Mouse (Mus musculus): ENCODE measurements at regions not wholly inside any gene's neighbourhood (a gene's known extent, or its start where the extent isn't known, plus 50 kb on each side); places are given as distances from the start of the nearest gene placed in this dataset.

DNA sequence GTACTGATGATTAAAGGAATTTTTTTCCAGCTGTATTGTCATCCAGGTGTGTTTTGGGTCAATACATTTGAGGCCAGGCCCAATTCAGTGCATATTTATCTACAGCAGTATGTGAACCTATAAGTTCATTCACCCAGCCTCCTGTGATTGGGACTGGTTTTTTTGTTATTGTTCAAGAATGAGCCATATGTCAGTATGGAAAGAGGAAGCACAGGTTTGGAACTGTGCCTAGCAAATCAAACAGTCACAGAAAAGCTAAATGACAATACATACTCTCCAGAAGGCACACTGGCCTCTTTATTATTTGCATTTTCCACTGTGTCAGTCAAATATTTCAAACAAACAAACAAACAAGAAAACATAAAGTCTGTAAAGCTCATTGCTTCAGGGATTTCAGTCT, 134.7 kb downstream of the Rnd3 start:
- DNase-seq (ENCODE audit: low spot score in 2 of 2) = no peak

DNA sequence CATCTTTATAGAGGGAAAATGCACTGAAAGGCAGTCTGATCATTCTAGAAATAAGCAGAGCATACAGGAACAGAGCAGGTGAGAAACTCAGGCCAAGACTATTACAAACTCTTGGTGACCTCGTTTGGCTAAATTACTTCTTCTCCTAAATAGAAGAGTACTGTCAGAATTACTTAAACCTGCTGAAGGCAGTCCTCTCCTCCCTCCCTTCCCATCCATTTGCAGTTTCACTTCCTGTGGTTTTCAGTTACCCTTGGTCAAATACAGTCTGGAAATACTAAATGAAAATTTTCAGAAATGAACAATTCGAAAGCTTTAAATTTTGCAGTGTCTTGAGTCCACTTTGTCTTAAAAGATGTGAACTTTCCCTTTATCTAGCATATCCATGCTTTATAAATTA, 135.8 kb downstream of the Rnd3 start:
- no peak for DNase-seq (ENCODE audit: low spot score in 2 of 2)

- no peak for DNase-seq (ENCODE audit: low spot score in 2 of 2)
Observed at GRCm38 (mm10) chr2:51008251-51008533, 140.7 kb downstream of the Rnd3 start.

DNA sequence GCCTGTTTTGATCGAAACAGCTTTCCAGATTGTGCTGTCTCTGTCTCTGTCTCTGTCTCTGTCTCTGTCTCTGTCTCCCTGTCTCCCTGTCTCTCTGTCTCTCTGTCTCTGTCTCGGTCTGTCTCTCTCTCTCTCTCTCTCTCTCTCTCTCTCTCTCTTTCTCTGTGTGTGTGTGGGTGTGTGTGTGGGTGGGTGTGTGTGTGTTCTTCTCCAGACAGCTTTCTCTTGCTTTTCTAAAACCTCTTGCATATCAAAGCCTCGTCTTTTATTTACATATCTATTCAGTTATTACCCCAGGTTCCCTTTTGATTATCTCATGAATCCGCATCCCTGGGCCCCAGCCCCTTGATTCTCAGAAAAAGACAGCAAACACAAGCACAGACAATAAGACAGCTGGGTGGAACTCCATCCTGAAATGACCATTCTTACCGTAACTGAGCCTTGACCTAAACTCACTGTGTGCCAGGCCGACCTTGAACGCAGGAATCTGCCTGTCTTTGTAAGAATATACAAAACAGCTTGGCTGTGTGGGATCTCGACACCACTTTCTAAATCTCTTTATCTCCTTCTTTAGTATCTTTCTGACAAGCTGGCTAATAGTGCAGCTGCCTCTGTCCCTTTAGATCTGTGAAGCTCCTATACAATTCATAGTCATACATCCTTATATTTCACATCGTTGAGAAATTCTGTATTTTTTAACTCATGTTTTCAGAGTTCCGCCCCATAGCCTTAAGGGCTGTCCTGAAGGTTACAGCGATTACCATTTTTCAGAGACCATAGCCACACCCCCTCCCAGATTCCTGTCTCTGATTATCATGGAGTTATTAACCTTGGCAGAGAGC, 141.3 kb downstream of the Rnd3 start:
- no peak for DNase-seq (ENCODE audit: low spot score in 2 of 2)

GRCm38 (mm10) chr2:51006818-51007217, 142.1 kb downstream of the Rnd3 start:
- DNase-seq (ENCODE audit: low spot score in 2 of 2) = no peak

GRCm38 (mm10) chr2:51001548-51001947, 147.4 kb downstream of the Rnd3 start:
- DNase-seq (ENCODE audit: low spot score in 2 of 2) = no peak

- no peak for DNase-seq (ENCODE audit: low spot score in 2 of 2)
Observed at GRCm38 (mm10) chr2:50983883-50984410, 165.0 kb downstream of the Rnd3 start.

GRCm38 (mm10) chr2:50982571-50982970, 166.3 kb downstream of the Rnd3 start:
- DNase-seq (ENCODE audit: low spot score in 2 of 2) = no peak

- no peak for DNase-seq (ENCODE audit: low spot score in 2 of 2)
Observed at GRCm38 (mm10) chr2:50978356-50978755, 170.6 kb downstream of the Rnd3 start.

- peak; percentile 25 to 28 for DNase-seq (ENCODE audit: low spot score in 2 of 2)
Observed at GRCm38 (mm10) chr2:50971131-50971825, 177.6 kb downstream of the Rnd3 start.

DNA sequence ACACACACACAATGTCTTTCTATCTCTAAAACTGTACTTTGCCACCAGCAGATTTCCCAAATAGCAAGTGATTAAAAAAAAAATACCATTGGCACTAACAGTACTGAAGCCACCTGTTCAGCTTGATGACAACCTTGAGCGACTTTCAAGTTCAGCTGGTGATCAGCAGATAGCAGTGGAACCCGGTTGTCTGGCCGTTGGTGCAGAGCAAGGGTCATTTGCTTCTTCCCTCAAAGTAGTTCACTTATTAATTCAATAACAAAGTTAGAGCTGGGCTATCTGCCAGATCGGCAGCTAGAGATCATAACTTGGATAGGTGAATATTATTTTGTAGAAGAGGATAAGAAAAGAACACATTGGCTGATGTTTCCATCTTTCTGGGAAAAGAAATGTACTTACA, 180.5 kb downstream of the Rnd3 start:
- DNase-seq (ENCODE audit: low spot score in 2 of 2) = no peak

DNA sequence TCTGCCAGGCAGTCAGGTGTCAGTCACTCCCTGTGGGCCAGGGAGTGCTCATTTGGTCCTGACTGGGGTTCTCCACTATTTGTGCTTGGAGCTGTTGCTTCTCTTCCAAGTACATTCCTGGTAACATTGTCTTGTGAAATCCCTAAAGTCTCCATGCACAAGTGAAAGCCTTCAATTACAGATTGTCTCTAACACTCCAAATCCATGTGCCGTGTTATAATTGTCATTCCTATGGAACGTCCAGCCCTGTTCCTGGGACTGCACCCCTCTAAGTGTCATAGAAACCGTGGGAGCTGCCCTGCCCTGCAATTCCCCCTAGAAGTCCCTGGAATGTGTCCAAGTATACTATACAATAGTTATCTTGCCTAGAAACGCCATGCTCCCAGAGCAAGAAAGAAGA, 181.1 kb downstream of the Rnd3 start:
- no peak for DNase-seq (ENCODE audit: low spot score in 2 of 2)

- DNase-seq (ENCODE audit: low spot score in 2 of 2) = no peak
Observed at GRCm38 (mm10) chr2:50967133-50967532, 181.8 kb downstream of the Rnd3 start.

DNA sequence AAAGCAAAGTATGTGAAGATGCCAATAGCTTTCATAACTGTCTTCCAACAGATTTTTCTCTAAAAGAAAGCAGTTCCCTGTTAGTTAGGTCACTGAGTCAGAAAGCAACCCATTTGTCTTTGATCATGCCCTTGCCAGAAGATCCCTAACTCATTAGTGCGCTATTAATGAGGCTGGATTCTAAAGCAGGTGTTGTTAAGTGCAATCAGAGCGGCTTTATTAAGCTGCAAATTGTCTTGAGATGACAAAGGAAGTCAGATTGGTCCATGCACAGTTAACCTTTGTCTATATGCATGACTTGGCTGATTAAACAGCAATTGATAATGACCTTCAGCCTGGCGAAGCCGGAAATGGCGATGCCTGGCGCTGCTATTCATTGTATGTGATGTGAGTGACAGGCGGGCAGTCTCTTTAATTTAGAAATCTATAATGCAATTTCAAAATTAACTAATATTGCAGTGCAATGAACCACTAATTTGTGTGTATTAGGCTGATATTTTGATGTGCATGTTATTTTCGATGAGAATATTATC, 183.4 kb downstream of the Rnd3 start:
- DNase-seq (ENCODE audit: low spot score in 2 of 2) = no peak

- DNase-seq (ENCODE audit: low spot score in 2 of 2) = no peak
Observed at GRCm38 (mm10) chr2:50964062-50964461, 184.8 kb downstream of the Rnd3 start.

- DNase-seq (ENCODE audit: low spot score in 2 of 2) = no peak
Observed at GRCm38 (mm10) chr2:50961049-50961448, 187.9 kb downstream of the Rnd3 start.

GRCm38 (mm10) chr2:50959323-50959722, 189.6 kb downstream of the Rnd3 start:
- no peak for DNase-seq (ENCODE audit: low spot score in 2 of 2)

- DNase-seq (ENCODE audit: low spot score in 2 of 2) = no peak
Observed at GRCm38 (mm10) chr2:50954361-50955066, 194.4 kb downstream of the Rnd3 start.

- DNase-seq (ENCODE audit: low spot score in 2 of 2) = no peak
Observed at GRCm38 (mm10) chr2:50951027-50951426, 197.9 kb downstream of the Rnd3 start.

- no peak for DNase-seq (ENCODE audit: low spot score in 2 of 2)
Observed at GRCm38 (mm10) chr2:50949717-50950116, 199.2 kb downstream of the Rnd3 start.

- DNase-seq (ENCODE audit: low spot score in 2 of 2) = no peak
Observed at GRCm38 (mm10) chr2:50945526-50945925, 203.4 kb downstream of the Rnd3 start.

DNA sequence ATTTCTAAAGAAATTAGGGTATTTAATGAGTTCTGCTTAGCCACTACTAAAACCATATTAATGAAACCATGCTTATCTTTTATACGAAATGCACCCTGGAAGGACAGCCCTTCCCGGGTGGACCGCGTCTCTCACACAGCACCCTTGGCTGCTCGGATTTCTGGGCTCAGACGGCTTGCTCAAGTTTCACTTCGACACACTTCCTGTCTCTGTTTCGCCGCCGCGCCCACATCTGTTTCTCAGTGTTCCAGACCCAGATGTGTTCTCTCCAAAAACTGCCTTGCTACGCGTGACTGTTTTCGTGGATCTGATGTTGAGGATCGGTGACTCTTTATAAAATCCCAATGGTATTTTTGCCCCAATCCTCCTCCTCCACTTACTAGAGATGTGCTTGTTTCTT, 205.7 kb downstream of the Rnd3 start:
- no peak for DNase-seq (ENCODE audit: low spot score in 2 of 2)
